Mouse (Mus musculus) midbrain, embryonic 16.5 days (tissue): Measurements from ENCODE around the gene Mllt10. TPM values are rescaled to one million over a fixed set of nuclear protein-coding genes. Genes with fewer than 3 reads are reported as not detected.

Experiments used
- ATAC-seq: fragments of 200-750 bp; cut with Nextera tagmentation; 2 replicates; pipeline ENCODE4 v1.8.0; 2017; ENCODE audit warnings: moderate TSS enrichment
- H3K27ac ChIP-seq: fragments of 300-500 bp; sonication (generic); 2 replicates; pipeline ENCODE4 v1.5.1; 2014; ENCODE audit warnings: mild to moderate bottlenecking, low read length, mixed read lengths
- H3K27me3 ChIP-seq: fragments of 300-500 bp; sonication (generic); 2 replicates; pipeline ENCODE4 v1.6.1; 2014; ENCODE audit warnings: low read depth, low read length, mixed read lengths; ENCODE audit not compliant: control insufficient read depth, insufficient read depth
- H3K36me3 ChIP-seq: fragments of 300-500 bp; sonication (generic); 2 replicates; pipeline ENCODE4 v1.6.1; 2014; ENCODE audit warnings: mild to moderate bottlenecking, low read length, moderate library complexity, mixed read lengths; ENCODE audit not compliant: control insufficient read depth, insufficient read depth
- H3K4me1 ChIP-seq: fragments of 300-500 bp; sonication (generic); 2 replicates; pipeline ENCODE4 v1.6.1; 2014; ENCODE audit warnings: mild to moderate bottlenecking, low read length, mixed read lengths; ENCODE audit not compliant: control insufficient read depth, insufficient read depth
- H3K4me2 ChIP-seq: fragments of 300-500 bp; sonication (generic); 2 replicates; pipeline ENCODE4 v1.6.1; 2014; ENCODE audit warnings: mild to moderate bottlenecking, low read length, mixed read lengths
- H3K4me3 ChIP-seq: fragments of 300-500 bp; sonication (generic); 2 replicates; pipeline ENCODE4 v1.5.1; 2014; ENCODE audit warnings: low read depth, mild to moderate bottlenecking, low read length, moderate library complexity, mixed read lengths
- H3K9ac ChIP-seq: fragments of 300-500 bp; sonication (generic); 2 replicates; pipeline ENCODE4 v1.6.1; 2014; ENCODE audit warnings: low read depth, low read length, mixed read lengths
- H3K9me3 ChIP-seq: fragments of 300-500 bp; sonication (generic); replicated peaks from 2 replicates; pipeline ENCODE4 v1.6.1; 2014; ENCODE audit warnings: mild to moderate bottlenecking, low read length, mixed read lengths; ENCODE audit not compliant: control insufficient read depth, poor library complexity, severe bottlenecking
- WGBS: fragments of 180-500 bp; shearing (Covaris S2); extraction: QIAGEN DNeasy Blood & Tissue Kit; methylation state at CpG from one replicate; pipeline ENCODE4 v1.1.7; 2014; 5-methylcytosine and 5-hydroxymethylcytosine counted together
- polyA plus RNA-seq: library from polyadenylated mRNA; unstranded; fragments of >200 nt; fragmentation: Nextera tagmentation; extraction: Ambion mirVana; gene quantifications from 2 replicates; pipeline ENCODE4 v1.2.1, GENCODE M21; 2015

Gene Mllt10
- polyA plus RNA-seq, 1 experiment from 2014 or later, result 43.7 TPM

DNA sequence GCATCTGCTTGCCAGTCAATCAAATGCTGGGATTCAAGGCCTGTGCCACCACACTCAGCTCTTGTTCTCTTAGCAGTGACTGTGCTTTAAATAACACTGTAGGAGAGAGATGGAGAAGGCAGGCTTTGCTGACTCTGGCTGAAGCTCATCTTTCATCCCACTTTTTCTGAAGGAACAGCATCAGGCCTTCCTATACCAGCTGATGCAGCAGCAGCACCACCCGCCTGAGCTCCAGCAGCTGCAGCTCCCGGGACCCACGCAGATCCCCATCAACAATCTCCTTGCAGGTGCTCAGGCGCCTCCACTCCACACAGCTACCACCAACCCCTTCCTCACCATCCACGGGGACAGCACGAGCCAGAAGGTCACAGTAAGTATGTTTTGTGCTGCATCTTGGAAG, 153.5 kb downstream of the Mllt10 start:
- no peaks in the 10 kb centered on the region for H3K27me3 ChIP-seq
- WGBS, result 75% methylated on average over 6 of the region's 6 CpGs
- H3K36me3 ChIP-seq, result peaks cover 26% of the 10 kb centered on the region
- no peaks in the 10 kb centered on the region for H3K9me3 ChIP-seq
- no peak for ATAC-seq
- H3K4me1 ChIP-seq, result no peaks in the 10 kb centered on the region
- no peak overlapping the region for H3K4me3 ChIP-seq
- no peak overlapping the region for H3K27ac ChIP-seq
- H3K4me2 ChIP-seq, result no peak overlapping the region
- no peak overlapping the region for H3K9ac ChIP-seq

- no peaks in the 10 kb centered on the region for H3K9me3 ChIP-seq
- ATAC-seq, result no peak
- H3K27me3 ChIP-seq, result no peaks in the 10 kb centered on the region
- H3K4me1 ChIP-seq, result no peaks in the 10 kb centered on the region
- no peak overlapping the region for H3K9ac ChIP-seq
- H3K27ac ChIP-seq, result no peak overlapping the region
- no peak overlapping the region for H3K4me2 ChIP-seq
- H3K36me3 ChIP-seq, result peaks cover 24% of the 10 kb centered on the region
- no peak overlapping the region for H3K4me3 ChIP-seq
- WGBS, result 87% methylated on average over 7 of the region's 7 CpGs
Measured at GRCm38 (mm10) chr2:18209211-18209823, 154.3 kb downstream of the Mllt10 start.

DNA sequence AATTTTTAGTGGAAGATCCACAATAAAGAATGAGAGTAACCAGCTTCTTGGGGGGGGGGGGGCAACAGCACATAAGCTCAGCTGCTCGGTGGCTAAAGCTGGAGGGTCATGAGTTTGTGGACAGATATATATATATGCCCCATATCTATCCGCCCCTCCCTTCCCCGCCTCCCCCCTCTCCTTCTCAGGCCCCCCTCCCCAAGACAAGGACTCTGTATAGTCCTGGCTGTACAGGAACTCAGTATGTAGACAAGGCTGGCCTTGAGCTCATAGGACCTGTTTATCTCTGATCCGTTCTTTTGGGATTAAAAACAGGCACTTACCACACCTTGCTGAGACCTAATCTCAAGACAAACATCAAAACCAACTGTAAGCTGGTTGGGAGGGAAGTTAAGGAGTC, 154.9 kb downstream of the Mllt10 start:
- 0 out of 2 replicates have a peak, but pooled peaks have one; percentile 52 for ATAC-seq
- WGBS, result 94% methylated on average over 4 of the region's 4 CpGs
- H3K9ac ChIP-seq, result no peak overlapping the region

GRCm38 (mm10) chr2:18214031-18214430, 159.0 kb downstream of the Mllt10 start:
- H3K27ac ChIP-seq, result no peak overlapping the region
- no peak overlapping the region for H3K4me2 ChIP-seq
- H3K9ac ChIP-seq, result no peak overlapping the region
- 83% methylated on average over 2 of the region's 2 CpGs for WGBS
- H3K4me1 ChIP-seq, result no peaks in the 10 kb centered on the region
- peaks cover 22% of the 10 kb centered on the region for H3K36me3 ChIP-seq
- no peak for ATAC-seq
- no peaks in the 10 kb centered on the region for H3K27me3 ChIP-seq
- H3K9me3 ChIP-seq, result no peaks in the 10 kb centered on the region
- H3K4me3 ChIP-seq, result no peak overlapping the region

More for the DNA sequence above, 154.9 kb downstream of the Mllt10 start:
- Histone ChIP-seq H3K4me3 (no peak overlapping the region), H3K4me2 (no peak overlapping the region), H3K9me3 (no peaks in the 10 kb centered on the region), H3K36me3 (peaks cover 24% of the 10 kb centered on the region), H3K27ac (no peak overlapping the region), H3K4me1 (no peaks in the 10 kb centered on the region), H3K27me3 (no peaks in the 10 kb centered on the region)

DNA sequence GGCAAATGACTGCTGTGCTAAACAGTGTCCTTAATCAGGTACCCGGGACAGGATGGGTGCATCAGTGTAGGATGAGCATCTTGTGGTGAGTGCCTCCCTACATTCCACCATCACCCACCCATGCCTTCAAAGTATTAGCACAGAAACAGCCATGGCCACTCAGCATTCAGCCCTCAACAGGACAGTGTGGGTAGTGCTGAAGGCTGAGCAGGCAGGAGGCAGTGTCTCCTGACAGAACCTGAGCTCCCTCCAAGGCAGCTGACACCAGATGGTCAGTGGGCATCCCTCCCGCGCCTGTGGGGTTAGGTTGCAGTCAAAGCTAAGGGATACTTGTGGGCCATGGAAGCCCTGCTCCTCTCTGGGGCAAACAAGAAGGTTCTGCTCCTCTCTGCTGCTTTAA, 162.8 kb downstream of the Mllt10 start:
- Histone ChIP-seq H3K36me3 (peaks cover 14% of the 10 kb centered on the region), H3K4me1 (no peaks in the 10 kb centered on the region), H3K27me3 (no peaks in the 10 kb centered on the region), H3K27ac (no peak overlapping the region), H3K4me2 (no peak overlapping the region), H3K9ac (no peak overlapping the region), H3K9me3 (no peaks in the 10 kb centered on the region), H3K4me3 (no peak overlapping the region)
- ATAC-seq, result peak; percentile 30
- WGBS, result 77% methylated on average over 3 of the region's 3 CpGs

- no peak for ATAC-seq
- 74% methylated on average over 5 of the region's 5 CpGs for WGBS
Measured at GRCm38 (mm10) chr2:18218500-18218899, 163.5 kb downstream of the Mllt10 start.

GRCm38 (mm10) chr2:18219136-18219535, 164.1 kb downstream of the Mllt10 start:
- H3K4me1 ChIP-seq, result no peaks in the 10 kb centered on the region
- H3K4me3 ChIP-seq, result no peak overlapping the region
- H3K27ac ChIP-seq, result no peak overlapping the region
- H3K9ac ChIP-seq, result no peak overlapping the region
- H3K4me2 ChIP-seq, result no peak overlapping the region
- no peak for ATAC-seq
- 76% methylated on average over 8 of the region's 8 CpGs for WGBS
- no peaks in the 10 kb centered on the region for H3K27me3 ChIP-seq
- peaks cover 12% of the 10 kb centered on the region for H3K36me3 ChIP-seq
- H3K9me3 ChIP-seq, result no peaks in the 10 kb centered on the region

More at GRCm38 (mm10) chr2:18218500-18218899, 163.5 kb downstream of the Mllt10 start:
- Histone ChIP-seq H3K4me2 (no peak overlapping the region), H3K4me3 (no peak overlapping the region), H3K36me3 (peaks cover 12% of the 10 kb centered on the region), H3K4me1 (no peaks in the 10 kb centered on the region), H3K9me3 (no peaks in the 10 kb centered on the region), H3K27ac (peak overlapping the region; percentile 23; the same call in 1 of the 2 replicates), H3K27me3 (no peaks in the 10 kb centered on the region), H3K9ac (no peak overlapping the region)

- H3K27me3 ChIP-seq, result no peaks in the 10 kb centered on the region
- H3K9ac ChIP-seq, result no peak overlapping the region
- no peak overlapping the region for H3K4me2 ChIP-seq
- WGBS, result 83% methylated on average over 13 of the region's 13 CpGs
- H3K4me1 ChIP-seq, result no peaks in the 10 kb centered on the region
- no peak overlapping the region for H3K4me3 ChIP-seq
- no peaks in the 10 kb centered on the region for H3K9me3 ChIP-seq
- H3K36me3 ChIP-seq, result peaks cover 12% of the 10 kb centered on the region
- no peak overlapping the region for H3K27ac ChIP-seq
- no peak for ATAC-seq
Measured at GRCm38 (mm10) chr2:18219569-18219968, 164.5 kb downstream of the Mllt10 start.

DNA sequence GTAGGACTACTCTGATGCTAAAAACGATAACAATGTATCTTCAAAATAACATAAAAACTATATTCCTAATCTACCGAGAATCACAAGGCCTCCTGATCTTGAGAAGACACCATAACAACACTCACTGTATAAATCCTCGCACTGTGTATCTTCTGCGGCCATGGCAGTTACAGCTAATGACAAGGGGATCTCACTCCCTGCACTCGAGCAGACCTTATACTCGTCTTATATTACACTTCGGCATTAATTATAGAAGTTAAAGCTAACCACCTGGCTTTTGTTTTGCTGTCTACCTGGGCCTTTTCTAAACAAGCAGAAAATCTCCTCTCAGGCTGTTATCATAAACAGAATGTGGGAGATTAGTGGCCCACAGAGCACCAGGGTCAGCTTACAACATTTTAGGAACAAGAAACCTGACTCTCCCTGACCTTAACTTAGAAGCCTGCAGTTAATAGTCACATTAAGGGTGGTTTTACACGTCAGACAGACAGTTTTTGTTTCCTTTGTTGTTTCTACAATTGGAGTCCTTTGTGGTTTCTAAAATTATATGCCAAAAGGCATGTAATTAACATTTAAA, 173.5 kb downstream of the Mllt10 start:
- Histone ChIP-seq H3K4me2 (no peak overlapping the region), H3K9ac (no peak overlapping the region), H3K4me3 (no peak overlapping the region), H3K9me3 (no peaks in the 10 kb centered on the region), H3K4me1 (peaks cover 7% of the 10 kb centered on the region), H3K27me3 (no peaks in the 10 kb centered on the region), H3K36me3 (no peaks in the 10 kb centered on the region), H3K27ac (no peak overlapping the region)
- no peak for ATAC-seq
- WGBS, result 77% methylated on average over 8 of the region's 8 CpGs
